Mouse (Mus musculus): ENCODE results near the gene Ipo9. TPM values are rescaled to one million over a fixed set of nuclear protein-coding genes. Genes with fewer than 3 reads are reported as not detected.

Ipo9 gene
- polyA plus RNA-seq, 1 experiment from 2014 or later: 112 TPM

GRCm38 (mm10) chr1:135380071-135380991 lies 50.0 kb downstream of the Ipo9 start:
- H3K4me2 ChIP-seq (ENCODE audit: low read length): no peak overlapping the region
- no peak overlapping the region for H3K4me3 ChIP-seq (ENCODE audit: low read depth, low read length)
- H3K9me3 ChIP-seq (replicated peaks; ENCODE audit: control insufficient read depth, low read length, poor library complexity, severe bottlenecking): no peaks in the 10 kb centered on the region
- peaks cover 2% of the 10 kb centered on the region; the same call in 1 of the 2 replicates for H3K4me1 ChIP-seq (ENCODE audit: control insufficient read depth, insufficient read depth, low read length)
- no peak for ATAC-seq
- H3K9ac ChIP-seq (ENCODE audit: low read depth, low read length): no peak overlapping the region
- 81% methylated on average over 15 of the region's 15 CpGs for WGBS
- peaks cover 10% of the 10 kb centered on the region for H3K36me3 ChIP-seq (ENCODE audit: control insufficient read depth, insufficient read depth, low read length)
- H3K27me3 ChIP-seq (ENCODE audit: control insufficient read depth, insufficient read depth, low read depth, low read length): no peaks in the 10 kb centered on the region
- H3K27ac ChIP-seq (ENCODE audit: low read length): no peak overlapping the region

- H3K27me3 ChIP-seq (ENCODE audit: control insufficient read depth, insufficient read depth, low read depth, low read length): no peaks in the 10 kb centered on the region
- H3K27ac ChIP-seq (ENCODE audit: low read length): no peak overlapping the region
- no peak overlapping the region for H3K4me2 ChIP-seq (ENCODE audit: low read length)
- H3K4me1 ChIP-seq (ENCODE audit: control insufficient read depth, insufficient read depth, low read length): peaks cover 6% of the 10 kb centered on the region; the same call in 1 of the 2 replicates
- ATAC-seq: no peak
- no peaks in the 10 kb centered on the region for H3K9me3 ChIP-seq (replicated peaks; ENCODE audit: control insufficient read depth, low read length, poor library complexity, severe bottlenecking)
- peaks cover 4% of the 10 kb centered on the region; the same call in 1 of the 2 replicates for H3K36me3 ChIP-seq (ENCODE audit: control insufficient read depth, insufficient read depth, low read length)
- WGBS: 61% methylated on average over 2 of the region's 2 CpGs
- no peak overlapping the region for H3K9ac ChIP-seq (ENCODE audit: low read depth, low read length)
- H3K4me3 ChIP-seq (ENCODE audit: low read depth, low read length): no peak overlapping the region
Measured at GRCm38 (mm10) chr1:135379048-135379447, 51.3 kb downstream of the Ipo9 start.

DNA sequence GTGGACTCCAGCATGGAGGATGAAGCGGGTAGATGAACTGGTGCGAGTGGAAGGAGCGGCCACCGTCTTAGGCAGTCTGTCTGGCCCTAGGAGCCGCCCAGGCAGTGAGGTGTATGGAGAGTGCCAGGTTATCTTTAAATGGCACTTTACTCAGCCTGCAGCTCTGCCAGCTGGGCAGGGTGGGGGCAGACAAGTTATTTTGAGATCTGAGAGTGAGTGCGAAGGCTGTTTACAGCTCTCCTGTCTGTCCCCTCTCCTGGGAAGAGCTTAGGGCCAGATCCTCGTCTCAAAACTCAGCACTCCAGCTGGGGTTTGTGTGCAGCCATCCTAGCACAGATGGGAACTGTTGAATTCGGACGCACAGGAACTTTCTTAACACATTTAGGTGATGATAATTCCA lies 51.7 kb downstream of the Ipo9 start:
- no peak for ATAC-seq
- no peaks in the 10 kb centered on the region for H3K9me3 ChIP-seq (replicated peaks; ENCODE audit: control insufficient read depth, low read length, poor library complexity, severe bottlenecking)
- H3K27me3 ChIP-seq (ENCODE audit: control insufficient read depth, insufficient read depth, low read depth, low read length): no peaks in the 10 kb centered on the region
- H3K36me3 ChIP-seq (ENCODE audit: control insufficient read depth, insufficient read depth, low read length): 0 out of 2 replicates have a peak, but pooled peaks cover 3% of the 10 kb centered on the region
- H3K27ac ChIP-seq (ENCODE audit: low read length): no peak overlapping the region
- H3K4me2 ChIP-seq (ENCODE audit: low read length): no peak overlapping the region
- no peak overlapping the region for H3K9ac ChIP-seq (ENCODE audit: low read depth, low read length)
- 62% methylated on average over 9 of the region's 9 CpGs for WGBS
- H3K4me1 ChIP-seq (ENCODE audit: control insufficient read depth, insufficient read depth, low read length): peaks cover 10% of the 10 kb centered on the region
- H3K4me3 ChIP-seq (ENCODE audit: low read depth, low read length): no peak overlapping the region

GRCm38 (mm10) chr1:135374868-135375581 lies 55.3 kb downstream of the Ipo9 start, which contains the start of gene Shisa4:
Shisa4 (minus strand) TSS chr1:135375237.
- Histone ChIP-seq H3K27me3 (ENCODE audit: control insufficient read depth, insufficient read depth, low read depth, low read length) (no peaks in the 10 kb centered on the region), H3K36me3 (ENCODE audit: control insufficient read depth, insufficient read depth, low read length) (no peaks in the 10 kb centered on the region; the same call in 1 of the 2 replicates), H3K4me1 (ENCODE audit: control insufficient read depth, insufficient read depth, low read length) (peaks cover 32% of the 10 kb centered on the region), H3K4me2 (ENCODE audit: low read length) (peak within 1 kb of the TSS; percentile 76), H3K9me3 (replicated peaks; ENCODE audit: control insufficient read depth, low read length, poor library complexity, severe bottlenecking) (no peaks in the 10 kb centered on the region), H3K27ac (ENCODE audit: low read length) (peak within 1 kb of the TSS; percentile 82), H3K4me3 (ENCODE audit: low read depth, low read length) (peak within 1 kb of the TSS; percentile 86), H3K9ac (ENCODE audit: low read depth, low read length) (peak within 1 kb of the TSS; percentile 97)
- peak; percentile 89 for ATAC-seq
- WGBS: 2% methylated on average over 38 of the region's 38 CpGs

GRCm38 (mm10) chr1:135374175-135374867 lies 56.0 kb downstream of the Ipo9 start:
- H3K4me3 ChIP-seq (ENCODE audit: low read depth, low read length): peak overlapping the region; percentile 86
- no peaks in the 10 kb centered on the region for H3K27me3 ChIP-seq (ENCODE audit: control insufficient read depth, insufficient read depth, low read depth, low read length)
- H3K9ac ChIP-seq (ENCODE audit: low read depth, low read length): peak overlapping the region; percentile 97
- peak; percentile 50 for ATAC-seq
- 2% methylated on average over 19 of the region's 19 CpGs for WGBS
- peaks cover 33% of the 10 kb centered on the region for H3K4me1 ChIP-seq (ENCODE audit: control insufficient read depth, insufficient read depth, low read length)
- H3K4me2 ChIP-seq (ENCODE audit: low read length): peak overlapping the region; percentile 76
- no peaks in the 10 kb centered on the region for H3K9me3 ChIP-seq (replicated peaks; ENCODE audit: control insufficient read depth, low read length, poor library complexity, severe bottlenecking)
- no peaks in the 10 kb centered on the region; the same call in 1 of the 2 replicates for H3K36me3 ChIP-seq (ENCODE audit: control insufficient read depth, insufficient read depth, low read length)
- peak overlapping the region; percentile 82 for H3K27ac ChIP-seq (ENCODE audit: low read length)

DNA sequence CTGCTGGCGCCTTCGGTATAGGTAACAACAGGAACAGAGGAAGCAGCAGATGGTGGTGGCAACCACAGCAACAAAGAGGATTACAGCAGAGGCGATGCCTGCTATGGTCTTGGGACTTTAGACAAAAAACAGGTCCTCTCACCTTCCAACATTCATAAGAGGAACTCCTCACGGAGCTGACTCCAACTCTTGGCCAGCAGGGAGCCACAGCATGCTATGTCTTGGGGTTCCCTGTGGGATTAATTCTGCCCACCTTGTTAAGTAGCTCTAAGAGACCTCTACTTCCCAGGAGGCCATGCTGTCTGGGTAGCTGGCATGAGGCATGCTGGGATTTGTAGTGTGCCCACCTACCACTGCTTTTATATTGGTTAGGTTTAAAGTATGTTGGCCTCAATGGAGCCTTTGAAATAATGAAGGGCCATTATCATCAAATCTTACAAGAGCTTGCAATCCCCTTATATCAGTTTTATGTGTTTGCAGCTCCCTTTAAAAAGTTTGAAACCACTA lies 57.1 kb downstream of the Ipo9 start:
- peaks cover 38% of the 10 kb centered on the region for H3K4me1 ChIP-seq (ENCODE audit: control insufficient read depth, insufficient read depth, low read length)
- peak overlapping the region; percentile 10 for H3K9ac ChIP-seq (ENCODE audit: low read depth, low read length)
- 53% methylated on average over 4 of the region's 4 CpGs for WGBS
- H3K4me2 ChIP-seq (ENCODE audit: low read length): peak overlapping the region; percentile 54
- peak overlapping the region; percentile 29 for H3K4me3 ChIP-seq (ENCODE audit: low read depth, low read length)
- H3K9me3 ChIP-seq (replicated peaks; ENCODE audit: control insufficient read depth, low read length, poor library complexity, severe bottlenecking): no peaks in the 10 kb centered on the region
- no peak overlapping the region for H3K27ac ChIP-seq (ENCODE audit: low read length)
- H3K27me3 ChIP-seq (ENCODE audit: control insufficient read depth, insufficient read depth, low read depth, low read length): no peaks in the 10 kb centered on the region
- ATAC-seq: no peak
- H3K36me3 ChIP-seq (ENCODE audit: control insufficient read depth, insufficient read depth, low read length): no peaks in the 10 kb centered on the region; the same call in 1 of the 2 replicates

GRCm38 (mm10) chr1:135369415-135369814 lies 60.9 kb downstream of the Ipo9 start:
- Histone ChIP-seq H3K4me2 (ENCODE audit: low read length) (peak overlapping the region; percentile 92; the same call in 1 of the 2 replicates), H3K9me3 (replicated peaks; ENCODE audit: control insufficient read depth, low read length, poor library complexity, severe bottlenecking) (no peaks in the 10 kb centered on the region), H3K27me3 (ENCODE audit: control insufficient read depth, insufficient read depth, low read depth, low read length) (no peaks in the 10 kb centered on the region), H3K4me3 (ENCODE audit: low read depth, low read length) (no peak overlapping the region), H3K27ac (ENCODE audit: low read length) (no peak overlapping the region), H3K4me1 (ENCODE audit: control insufficient read depth, insufficient read depth, low read length) (peaks cover 33% of the 10 kb centered on the region), H3K36me3 (ENCODE audit: control insufficient read depth, insufficient read depth, low read length) (no peaks in the 10 kb centered on the region; the same call in 1 of the 2 replicates), H3K9ac (ENCODE audit: low read depth, low read length) (no peak overlapping the region)
- WGBS: 90% methylated on average over 5 of the region's 5 CpGs
- no peak for ATAC-seq

- peak; percentile 44 for ATAC-seq
- Histone ChIP-seq H3K4me3 (ENCODE audit: low read depth, low read length) (peak overlapping the region; percentile 44), H3K9ac (ENCODE audit: low read depth, low read length) (peak overlapping the region; percentile 67), H3K27ac (ENCODE audit: low read length) (no peak overlapping the region), H3K9me3 (replicated peaks; ENCODE audit: control insufficient read depth, low read length, poor library complexity, severe bottlenecking) (no peaks in the 10 kb centered on the region), H3K27me3 (ENCODE audit: control insufficient read depth, insufficient read depth, low read depth, low read length) (no peaks in the 10 kb centered on the region), H3K36me3 (ENCODE audit: control insufficient read depth, insufficient read depth, low read length) (no peaks in the 10 kb centered on the region; the same call in 1 of the 2 replicates), H3K4me1 (ENCODE audit: control insufficient read depth, insufficient read depth, low read length) (peaks cover 31% of the 10 kb centered on the region), H3K4me2 (ENCODE audit: low read length) (peak overlapping the region; percentile 92)
- 9% methylated on average over 14 of the region's 14 CpGs for WGBS
Measured at GRCm38 (mm10) chr1:135368982-135369381, 61.3 kb downstream of the Ipo9 start.
